Comparison of ENCODE assay signal across 15 mouse cellular contexts in genomic region chr16:44611525-44611924, GRCm38 (mm10).
"Had no signal": no experiment of that assay in that cellular context is flagged by ENCODE, and none has a peak within 500 bp of the region (broad histone marks: within the 10 kb centered on the region; RNA-seq: fewer than 3 reads in every experiment).

No protein-coding gene starts in this region.

- H3K27me3 ChIP-seq: liver, embryonic 13.5 days; midbrain, embryonic 13.5 days; stomach, embryonic 15.5 days had no signal

- H3K27ac ChIP-seq: liver, embryonic 13.5 days; macrophage; midbrain, embryonic 13.5 days; stomach, embryonic 15.5 days had no signal

- H3K36me3 ChIP-seq: liver, embryonic 13.5 days; midbrain, embryonic 13.5 days; stomach, embryonic 15.5 days had no signal

- H3K4me3 ChIP-seq: liver, embryonic 13.5 days; midbrain, embryonic 13.5 days; stomach, embryonic 15.5 days had no signal

- H3K4me2 ChIP-seq: liver, embryonic 13.5 days; midbrain, embryonic 13.5 days; stomach, embryonic 15.5 days had no signal

- H3K4me1 ChIP-seq: liver, embryonic 13.5 days had no signal

- DNase-seq: kidney, adult 18-20 months; kidney, adult 9 months; kidney, postnatal 14 days; kidney, postnatal 4 days; left cerebral cortex, postnatal 4 days; liver, embryonic 13.5 days; lung, adult 2 months; lung, postnatal 14 days; right cerebral cortex, adult 18-20 months; right cerebral cortex, postnatal 14 days; right cerebral cortex, postnatal 4 days; thymus, postnatal 25 days had no signal

- H3K9ac ChIP-seq: liver, embryonic 13.5 days; midbrain, embryonic 13.5 days; stomach, embryonic 15.5 days had no signal

- ATAC-seq: midbrain, embryonic 13.5 days had no signal

- H3K9me3 ChIP-seq: liver, embryonic 13.5 days; midbrain, embryonic 13.5 days; stomach, embryonic 15.5 days had no signal
